Mouse (Mus musculus): ENCODE measurements around the gene Uts2. TPM values are rescaled to one million over a fixed set of nuclear protein-coding genes. Genes with fewer than 3 reads are reported as not detected.
A peak's percentile ranks its signal among the peaks of the same experiment; 100 is the strongest.
"Not testable (repeated sequence)": the region's sequence is repeated elsewhere in the genome, so short reads cannot be mapped to it uniquely, and the experiment has no call there.

Gene Uts2
- polyA plus RNA-seq, 1 experiment: not detected

- no peak overlapping the region for H3K27ac ChIP-seq (ENCODE audit: insufficient read depth, low read depth, low read length)
- peaks cover 11% of the 10 kb centered on the region for H3K36me3 ChIP-seq (ENCODE audit: control insufficient read depth, insufficient read depth, low read length)
- WGBS: 92% methylated on average over 7 of the region's 7 CpGs
Observed at GRCm38 (mm10) chr4:151010316-151010715, 13.4 kb downstream of the Uts2 start.

DNA sequence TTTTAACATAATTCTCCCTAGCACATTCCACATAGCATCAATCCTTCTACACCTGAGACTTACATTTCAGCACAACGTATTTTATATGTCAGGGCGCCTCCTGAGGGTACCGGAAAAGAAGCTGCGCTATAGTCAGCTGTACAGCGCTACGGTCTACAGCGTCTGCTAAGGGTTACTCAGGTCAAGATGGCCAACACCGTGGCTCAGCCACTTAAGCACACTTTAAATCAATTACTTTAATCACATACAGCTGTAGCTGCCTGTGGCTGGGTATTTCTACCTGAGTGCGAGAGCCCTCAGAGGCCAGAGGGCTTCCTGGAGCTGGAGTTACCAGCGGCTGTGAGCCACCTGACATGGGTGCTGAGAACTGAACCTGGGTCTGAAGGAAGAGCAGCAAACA lies 19.0 kb downstream of the Uts2 start:
- H3K4me1 ChIP-seq (ENCODE audit: control insufficient read depth, insufficient read depth, low read length): no peaks in the 10 kb centered on the region
- H3K27ac ChIP-seq (ENCODE audit: insufficient read depth, low read depth, low read length): no peak overlapping the region
- TF ChIP-seq POLR2A (IDR thresholded peaks at IDR 0.05; ENCODE audit: low read depth, low read length): no peak
- no peak for TF ChIP-seq CTCF (conservative IDR thresholded peaks at IDR 0.05; ENCODE audit: insufficient read depth, insufficient read length, low read depth, low read length)
- WGBS: 87% methylated on average over 10 of the region's 10 CpGs
- H3K27me3 ChIP-seq (replicated peaks; ENCODE audit: control insufficient read depth, insufficient read depth, low read length): no peaks in the 10 kb centered on the region
- no peak for DNase-seq
- peaks cover 16% of the 10 kb centered on the region for H3K36me3 ChIP-seq (ENCODE audit: control insufficient read depth, insufficient read depth, low read length)
- H3K4me3 ChIP-seq (ENCODE audit: insufficient read depth, low read depth, low read length): no peak overlapping the region

More at GRCm38 (mm10) chr4:151010316-151010715, 13.4 kb downstream of the Uts2 start:
- no peak for DNase-seq
- no peak for TF ChIP-seq CTCF (conservative IDR thresholded peaks at IDR 0.05; ENCODE audit: insufficient read depth, insufficient read length, low read depth, low read length)
- no peak for TF ChIP-seq POLR2A (IDR thresholded peaks at IDR 0.05; ENCODE audit: low read depth, low read length)
- H3K27me3 ChIP-seq (replicated peaks; ENCODE audit: control insufficient read depth, insufficient read depth, low read length): no peaks in the 10 kb centered on the region
- H3K4me1 ChIP-seq (ENCODE audit: control insufficient read depth, insufficient read depth, low read length): no peaks in the 10 kb centered on the region
- no peak overlapping the region for H3K4me3 ChIP-seq (ENCODE audit: insufficient read depth, low read depth, low read length)

DNA sequence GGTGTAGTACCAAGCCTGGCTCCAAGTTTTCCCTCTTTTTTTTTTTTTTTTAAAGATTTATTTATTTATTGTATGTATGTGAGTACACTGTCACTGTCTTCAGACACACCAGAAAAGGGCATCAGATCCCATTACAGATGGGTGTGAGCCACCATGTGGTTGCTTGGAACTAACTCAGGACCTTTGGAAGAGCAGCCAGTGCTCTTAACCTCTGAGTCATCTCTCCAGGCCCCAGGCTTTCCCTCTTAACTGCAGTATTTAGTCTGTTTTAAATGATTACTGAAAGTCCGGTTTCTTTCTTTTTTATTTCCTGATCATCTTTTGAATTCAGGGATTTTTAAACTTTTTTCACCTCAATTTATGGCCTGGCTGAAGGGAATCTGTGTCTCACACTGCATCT lies 20.5 kb downstream of the Uts2 start:
- not testable (repeated sequence) for H3K27ac ChIP-seq (ENCODE audit: insufficient read depth, low read depth, low read length); H3K4me3 ChIP-seq (ENCODE audit: insufficient read depth, low read depth, low read length); H3K27me3 ChIP-seq (replicated peaks; ENCODE audit: control insufficient read depth, insufficient read depth, low read length); DNase-seq; H3K4me1 ChIP-seq (ENCODE audit: control insufficient read depth, insufficient read depth, low read length)
- H3K36me3 ChIP-seq (ENCODE audit: control insufficient read depth, insufficient read depth, low read length): peaks cover 12% of the 10 kb centered on the region
- 91% methylated on average over 1 of the region's 1 CpGs for WGBS

- H3K4me3 ChIP-seq (ENCODE audit: insufficient read depth, low read depth, low read length): no peak overlapping the region
- WGBS: 85% methylated on average over 9 of the region's 9 CpGs
Observed at GRCm38 (mm10) chr4:151024152-151024551, 27.3 kb downstream of the Uts2 start.

GRCm38 (mm10) chr4:151027001-151027400 lies 30.1 kb downstream of the Uts2 start:
- Histone ChIP-seq H3K4me1 (ENCODE audit: control insufficient read depth, insufficient read depth, low read length) (no peaks in the 10 kb centered on the region), H3K27me3 (replicated peaks; ENCODE audit: control insufficient read depth, insufficient read depth, low read length) (no peaks in the 10 kb centered on the region), H3K4me3 (ENCODE audit: insufficient read depth, low read depth, low read length) (no peak overlapping the region), H3K36me3 (ENCODE audit: control insufficient read depth, insufficient read depth, low read length) (peaks cover 8% of the 10 kb centered on the region), H3K27ac (ENCODE audit: insufficient read depth, low read depth, low read length) (no peak overlapping the region)
- 51% methylated on average over 6 of the region's 6 CpGs for WGBS
- peak; percentile 63 for TF ChIP-seq CTCF (conservative IDR thresholded peaks at IDR 0.05; ENCODE audit: insufficient read depth, insufficient read length, low read depth, low read length)
- no peak for TF ChIP-seq POLR2A (IDR thresholded peaks at IDR 0.05; ENCODE audit: low read depth, low read length)
- peak; percentile 32 for DNase-seq

More at GRCm38 (mm10) chr4:151024152-151024551, 27.3 kb downstream of the Uts2 start:
- Histone ChIP-seq H3K36me3 (ENCODE audit: control insufficient read depth, insufficient read depth, low read length) (peaks cover 10% of the 10 kb centered on the region), H3K4me1 (ENCODE audit: control insufficient read depth, insufficient read depth, low read length) (no peaks in the 10 kb centered on the region), H3K27me3 (replicated peaks; ENCODE audit: control insufficient read depth, insufficient read depth, low read length) (no peaks in the 10 kb centered on the region), H3K27ac (ENCODE audit: insufficient read depth, low read depth, low read length) (no peak overlapping the region)
- no peak for TF ChIP-seq POLR2A (IDR thresholded peaks at IDR 0.05; ENCODE audit: low read depth, low read length)
- TF ChIP-seq CTCF (conservative IDR thresholded peaks at IDR 0.05; ENCODE audit: insufficient read depth, insufficient read length, low read depth, low read length): no peak
- DNase-seq: no peak

- peaks cover 5% of the 10 kb centered on the region; the same call in 1 of the 2 replicates for H3K36me3 ChIP-seq (ENCODE audit: control insufficient read depth, insufficient read depth, low read length)
- no peak for DNase-seq
- H3K27me3 ChIP-seq (replicated peaks; ENCODE audit: control insufficient read depth, insufficient read depth, low read length): no peaks in the 10 kb centered on the region
- WGBS: 95% methylated on average over 7 of the region's 7 CpGs
- no peaks in the 10 kb centered on the region for H3K4me1 ChIP-seq (ENCODE audit: control insufficient read depth, insufficient read depth, low read length)
- H3K27ac ChIP-seq (ENCODE audit: insufficient read depth, low read depth, low read length): no peak overlapping the region
- H3K4me3 ChIP-seq (ENCODE audit: insufficient read depth, low read depth, low read length): no peak overlapping the region
- no peak for TF ChIP-seq CTCF (conservative IDR thresholded peaks at IDR 0.05; ENCODE audit: insufficient read depth, insufficient read length, low read depth, low read length)
- no peak for TF ChIP-seq POLR2A (IDR thresholded peaks at IDR 0.05; ENCODE audit: low read depth, low read length)
Observed at GRCm38 (mm10) chr4:151036521-151036920, 39.6 kb downstream of the Uts2 start.

GRCm38 (mm10) chr4:151037800-151038199 lies 40.9 kb downstream of the Uts2 start:
- no peak overlapping the region for H3K4me3 ChIP-seq (ENCODE audit: insufficient read depth, low read depth, low read length)
- TF ChIP-seq CTCF (conservative IDR thresholded peaks at IDR 0.05; ENCODE audit: insufficient read depth, insufficient read length, low read depth, low read length) (no peak), POLR2A (IDR thresholded peaks at IDR 0.05; ENCODE audit: low read depth, low read length) (no peak)
- WGBS: 95% methylated on average over 11 of the region's 11 CpGs

More at GRCm38 (mm10) chr4:151037800-151038199, 40.9 kb downstream of the Uts2 start:
- Histone ChIP-seq H3K27ac (ENCODE audit: insufficient read depth, low read depth, low read length) (no peak overlapping the region), H3K27me3 (replicated peaks; ENCODE audit: control insufficient read depth, insufficient read depth, low read length) (no peaks in the 10 kb centered on the region), H3K36me3 (ENCODE audit: control insufficient read depth, insufficient read depth, low read length) (peaks cover 5% of the 10 kb centered on the region; the same call in 1 of the 2 replicates), H3K4me1 (ENCODE audit: control insufficient read depth, insufficient read depth, low read length) (no peaks in the 10 kb centered on the region)
- DNase-seq: no peak

All from kidney, adult 2 months (tissue).